In the genomic region with DNA sequence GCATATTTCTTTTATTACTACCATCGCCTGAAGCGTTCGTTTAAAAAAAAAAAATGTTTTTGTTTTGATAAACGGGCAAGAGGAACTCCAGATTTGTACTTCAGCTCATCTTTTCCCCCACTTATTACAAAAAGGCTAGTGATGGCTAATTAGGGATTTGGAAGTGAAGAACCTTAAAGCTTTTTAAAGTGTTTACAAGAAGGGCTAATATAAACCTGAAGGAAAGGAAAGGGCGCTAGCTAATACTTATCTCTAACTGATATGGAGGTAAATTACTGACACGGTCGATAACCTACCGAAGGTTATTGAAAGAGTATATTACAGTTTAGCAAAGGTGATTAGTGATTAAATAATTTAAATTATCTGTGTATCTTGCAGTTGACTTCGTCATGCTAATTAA, we compare ENCODE assay signal across 8 mouse cellular contexts. TPM values are rescaled to one million over a fixed set of nuclear protein-coding genes. Genes with fewer than 3 reads are reported as not detected.
DNase-seq lines count a peak whose midpoint lies in the region; ATAC-seq and TF ChIP-seq lines count a peak whose summit lies in the region.

No protein-coding gene starts in this region.

- no peak for ATAC-seq in limb, embryonic 14.5 days (ENCODE audit: low FRiP score, low read depth)
- no peak for ATAC-seq in stomach, postnatal 0 days (ENCODE audit: low FRiP score, low TSS enrichment)

- peak overlapping the region; percentile 72 for H3K4me3 ChIP-seq in spleen, adult 2 months (ENCODE audit: extremely low read depth, insufficient read depth, insufficient read length)
- peak overlapping the region; percentile 95 for H3K4me3 ChIP-seq in limb, embryonic 14.5 days (replicated peaks; ENCODE audit: low read length)
- peak overlapping the region; percentile 91 for H3K4me3 ChIP-seq in stomach, postnatal 0 days (ENCODE audit: low read depth, low read length)

- TF ChIP-seq EP300 in stomach, postnatal 0 days (optimal IDR thresholded peaks at IDR 0.05) = no peak

- H3K9me3 ChIP-seq in limb, embryonic 14.5 days (ENCODE audit: control insufficient read depth, low read length) = no peaks in the 10 kb centered on the region
- no peaks in the 10 kb centered on the region for H3K9me3 ChIP-seq in stomach, postnatal 0 days (ENCODE audit: control insufficient read depth, low read length)

- peak overlapping the region; percentile 99 for H3K27ac ChIP-seq in spleen, adult 2 months (ENCODE audit: insufficient read depth, low read length)
- H3K27ac ChIP-seq in limb, embryonic 14.5 days (replicated peaks; ENCODE audit: low read depth, low read length) = peak overlapping the region; percentile 100
- peak overlapping the region; percentile 99; the same call in 1 of the 2 replicates for H3K27ac ChIP-seq in stomach, postnatal 0 days (replicated peaks)

- H3K4me2 ChIP-seq in limb, embryonic 14.5 days (replicated peaks; ENCODE audit: low read depth, low read length, severe bottlenecking) = peak overlapping the region; percentile 67
- peak overlapping the region; percentile 60 for H3K4me2 ChIP-seq in stomach, postnatal 0 days (replicated peaks; ENCODE audit: low read depth)

- TF ChIP-seq CTCF in spleen, adult 2 months (IDR thresholded peaks at IDR 0.05; ENCODE audit: extremely low read depth, insufficient read depth, insufficient read length, insufficient replicate concordance) = no peak
- no peak for TF ChIP-seq CTCF in stomach, postnatal 0 days (IDR thresholded peaks at IDR 0.05; ENCODE audit: low read depth)

- peak overlapping the region; percentile 95 for H3K9ac ChIP-seq in limb, embryonic 14.5 days (ENCODE audit: low read depth, low read length, severe bottlenecking)
- peak overlapping the region; percentile 92 for H3K9ac ChIP-seq in stomach, postnatal 0 days (ENCODE audit: low read length)

- TF ChIP-seq POLR2A in spleen, adult 2 months (IDR thresholded peaks at IDR 0.05; ENCODE audit: low read depth, low read length) = no peak
- no peak for TF ChIP-seq POLR2A in limb, embryonic 14.5 days (IDR thresholded peaks at IDR 0.05; ENCODE audit: borderline replicate concordance, extremely low read depth, insufficient read depth, insufficient read length)

- H3K36me3 ChIP-seq in spleen, adult 2 months (ENCODE audit: control insufficient read depth, insufficient read depth, low read length) = 0 out of 2 replicates have a peak, but pooled peaks cover 1% of the 10 kb centered on the region
- no peaks in the 10 kb centered on the region; the same call in 1 of the 2 replicates for H3K36me3 ChIP-seq in limb, embryonic 14.5 days (ENCODE audit: control insufficient read depth, insufficient read depth, low read length)
- no peaks in the 10 kb centered on the region for H3K36me3 ChIP-seq in stomach, postnatal 0 days (ENCODE audit: control insufficient read depth, insufficient read depth, low read length)

- 3% methylated on average over 9 of the region's 9 CpGs for WGBS in spleen, adult 2 months
- 1% methylated on average over 9 of the region's 9 CpGs for WGBS in limb, embryonic 14.5 days
- WGBS in stomach, postnatal 0 days = 2% methylated on average over 9 of the region's 9 CpGs

- peak; percentile 40 for DNase-seq in embryo, embryonic 9.5 days (ENCODE audit: extremely low spot score)
- DNase-seq in embryo, embryonic 11 days = no peak
- no peak for DNase-seq in spleen, adult 2 months (ENCODE audit: low read depth in 1 of 2, low spot score in 2 of 2)
- no peak for DNase-seq in spleen, postnatal 36 days (ENCODE audit: low spot score in 2 of 2)
- peak; percentile 8 for DNase-seq in limb, embryonic 14.5 days (ENCODE audit: low spot score)
- no peak for DNase-seq in stomach, postnatal 0 days (ENCODE audit: low spot score)
- DNase-seq in gastrocnemius, postnatal 4 days (ENCODE audit: low spot score in 2 of 2) = no peak
- no peak for DNase-seq in cerebellum, postnatal 4 days (ENCODE audit: low spot score in 2 of 2)

- no peaks in the 10 kb centered on the region for H3K27me3 ChIP-seq in spleen, adult 2 months (ENCODE audit: control insufficient read depth, insufficient read depth, low read length)
- no peaks in the 10 kb centered on the region for H3K27me3 ChIP-seq in limb, embryonic 14.5 days (ENCODE audit: control insufficient read depth, insufficient read depth, low read length)
- no peaks in the 10 kb centered on the region for H3K27me3 ChIP-seq in stomach, postnatal 0 days (ENCODE audit: control insufficient read depth, insufficient read depth, low read length)

- H3K4me1 ChIP-seq in spleen, adult 2 months (ENCODE audit: control insufficient read depth, insufficient read depth, insufficient read length) = 0 out of 2 replicates have a peak, but pooled peaks cover 4% of the 10 kb centered on the region
- peaks cover 7% of the 10 kb centered on the region for H3K4me1 ChIP-seq in limb, embryonic 14.5 days (ENCODE audit: control insufficient read depth, insufficient read depth, low read length)
- no peaks in the 10 kb centered on the region for H3K4me1 ChIP-seq in stomach, postnatal 0 days (replicated peaks; ENCODE audit: control insufficient read depth, insufficient read depth)

RNA-seq across cellular contexts. Expression of gene Phip, which starts 0.9 kb away (rescaled TPM):
- 4.0 and 4.7 TPM in 2 replicates for polyA plus RNA-seq in spleen, adult 2 months (2012; rRNA removed)
- polyA plus RNA-seq in limb, embryonic 14.5 days (2012; rRNA removed) = 16.3 and 16.9 TPM in 2 replicates
- 84.1 and 94.7 TPM in 2 replicates for polyA plus RNA-seq in limb, embryonic 14.5 days (2014; fragmentation: Nextera tagmentation; extraction: Ambion mirVana)
- 22.1 and 24.1 TPM in 2 replicates for polyA plus RNA-seq in stomach, postnatal 0 days (2015; fragmentation: Nextera tagmentation; extraction: Ambion mirVana)
- total RNA-seq in gastrocnemius, postnatal 4 days (2021) = 10 to 100 TPM; 67.4 to 75.6 TPM

Comparison
In these comparisons a context has a peak if more than half of its experiments do, and no peak if none do; other contexts are left out.
1. DNase-seq: peak in embryo, embryonic 9.5 days (single experiment) and limb, embryonic 14.5 days (single experiment); none in embryo, embryonic 11 days (single experiment), spleen, adult 2 months (0 of 2), spleen, postnatal 36 days (0 of 2), stomach, postnatal 0 days (single experiment), gastrocnemius, postnatal 4 days (0 of 2) and cerebellum, postnatal 4 days (0 of 2).
2. Peak in every context shown above with its lines, with median percentiles within 50 percentile points of each other: H3K27ac ChIP-seq and H3K4me3 ChIP-seq.